Mouse (Mus musculus) testis, postnatal 14 days (tissue): ENCODE measurements around the gene Gm11060.

Experiments used
- DNase-seq: peaks from one replicate; pipeline ENCODE4 v3.0.0; 2021; ENCODE audit warnings: low spot score

The Gm11060 gene

GRCm38 (mm10) chr2:105091718-105092117, at the start of gene Gm11060:
TSS of gene Gm11060 (plus strand) at chr2:105092018.
- no peak for DNase-seq

GRCm38 (mm10) chr2:105043152-105043551, 48.7 kb upstream of the Gm11060 start:
- DNase-seq, result no peak

- DNase-seq, result no peak
These were observed 43.5 kb upstream of the Gm11060 start for GRCm38 (mm10) chr2:105048301-105048700.

- no peak for DNase-seq
These were observed 36.3 kb upstream of the Gm11060 start for GRCm38 (mm10) chr2:105055529-105055928.

- DNase-seq, result no peak
These were observed 33.2 kb upstream of the Gm11060 start for GRCm38 (mm10) chr2:105058577-105059116.

- DNase-seq, result no peak
These were observed 29.0 kb upstream of the Gm11060 start for GRCm38 (mm10) chr2:105062741-105063372.

- DNase-seq, result no peak
These were observed 19.3 kb upstream of the Gm11060 start for GRCm38 (mm10) chr2:105072496-105072895.

- peak; percentile 63 for DNase-seq
These were observed 17.6 kb upstream of the Gm11060 start for GRCm38 (mm10) chr2:105074196-105074595.

GRCm38 (mm10) chr2:105075809-105076208, 16.0 kb upstream of the Gm11060 start:
- no peak for DNase-seq

GRCm38 (mm10) chr2:105077151-105077550, 14.7 kb upstream of the Gm11060 start:
- DNase-seq, result no peak

GRCm38 (mm10) chr2:105082256-105082790, 9.5 kb upstream of the Gm11060 start:
- peak; percentile 49 for DNase-seq

GRCm38 (mm10) chr2:105084035-105084434, 7.8 kb upstream of the Gm11060 start:
- DNase-seq, result no peak

- DNase-seq, result no peak
These were observed 5.7 kb upstream of the Gm11060 start for GRCm38 (mm10) chr2:105086081-105086480.

GRCm38 (mm10) chr2:105088005-105088404, 3.8 kb upstream of the Gm11060 start:
- DNase-seq, result no peak

- DNase-seq, result no peak
These were observed 2.7 kb upstream of the Gm11060 start for GRCm38 (mm10) chr2:105089083-105089482.

- no peak for DNase-seq
These were observed 2.0 kb upstream of the Gm11060 start for GRCm38 (mm10) chr2:105089581-105090508.

- peak; percentile 64 for DNase-seq
These were observed 827 bp upstream of the Gm11060 start for GRCm38 (mm10) chr2:105090991-105091390.

GRCm38 (mm10) chr2:105097294-105097953, 5.6 kb downstream of the Gm11060 start:
- no peak for DNase-seq

- DNase-seq, result no peak
These were observed 7.6 kb downstream of the Gm11060 start for GRCm38 (mm10) chr2:105099410-105099809.

- DNase-seq, result no peak
These were observed 8.7 kb downstream of the Gm11060 start for GRCm38 (mm10) chr2:105100541-105100940.

- DNase-seq, result peak; percentile 90
These were observed 16.9 kb downstream of the Gm11060 start for GRCm38 (mm10) chr2:105108703-105109158.

GRCm38 (mm10) chr2:105114074-105114473, 22.3 kb downstream of the Gm11060 start:
- no peak for DNase-seq
